Mouse (Mus musculus): Measurements from ENCODE around the gene Odf3b.

Odf3b gene

GRCm38 (mm10) chr15:89374801-89375534, 4.1 kb downstream of the Odf3b start:
- no peak for DNase-seq (ENCODE audit: low spot score in 2 of 2)

GRCm38 (mm10) chr15:89374340-89374739, 4.7 kb downstream of the Odf3b start:
- no peak for DNase-seq (ENCODE audit: low spot score in 2 of 2)

GRCm38 (mm10) chr15:89373762-89374248, 5.3 kb downstream of the Odf3b start, which contains the start of gene Sco2:
Gene Sco2, minus strand, starts transcription at chr15:89373846.
- DNase-seq (ENCODE audit: low spot score in 2 of 2), result peak; percentile 96 to 97

- peak; percentile 88 to 94 for DNase-seq (ENCODE audit: low spot score in 2 of 2)
Measured at GRCm38 (mm10) chr15:89373027-89373761, 5.9 kb downstream of the Odf3b start.

GRCm38 (mm10) chr15:89372536-89372935, 6.5 kb downstream of the Odf3b start:
- DNase-seq (ENCODE audit: low spot score in 2 of 2), result peak in 1 of 2 experiments; percentile 16

GRCm38 (mm10) chr15:89372068-89372467, 7.0 kb downstream of the Odf3b start:
- DNase-seq (ENCODE audit: low spot score in 2 of 2), result peak in 1 of 2 experiments; percentile 7

- DNase-seq (ENCODE audit: low spot score in 2 of 2), result no peak
Measured at GRCm38 (mm10) chr15:89365141-89365551, 13.9 kb downstream of the Odf3b start.

- no peak for DNase-seq (ENCODE audit: low spot score in 2 of 2)
Measured at GRCm38 (mm10) chr15:89363051-89363450, 16.0 kb downstream of the Odf3b start.

- no peak for DNase-seq (ENCODE audit: low spot score in 2 of 2)
Measured at GRCm38 (mm10) chr15:89358784-89359183, 20.3 kb downstream of the Odf3b start.

- DNase-seq (ENCODE audit: low spot score in 2 of 2), result peak; percentile 53 to 87
Measured at GRCm38 (mm10) chr15:89356372-89356771, 22.7 kb downstream of the Odf3b start.

- DNase-seq (ENCODE audit: low spot score in 2 of 2), result peak; percentile 97 to 98
Measured at GRCm38 (mm10) chr15:89355241-89356187, 23.6 kb downstream of the Odf3b start, which contains the start of the genes Lmf2 and Ncaph2. Gene Lmf2, minus strand, starts transcription at chr15:89355659. Gene Ncaph2, plus strand, starts transcription at chr15:89355719.

- DNase-seq (ENCODE audit: low spot score in 2 of 2), result no peak
Measured at GRCm38 (mm10) chr15:89354455-89354854, 24.6 kb downstream of the Odf3b start.

- no peak for DNase-seq (ENCODE audit: low spot score in 2 of 2)
Measured at GRCm38 (mm10) chr15:89353837-89354236, 25.2 kb downstream of the Odf3b start.

GRCm38 (mm10) chr15:89352795-89353194, 26.3 kb downstream of the Odf3b start:
- no peak for DNase-seq (ENCODE audit: low spot score in 2 of 2)

GRCm38 (mm10) chr15:89352054-89352453, 27.0 kb downstream of the Odf3b start:
- no peak for DNase-seq (ENCODE audit: low spot score in 2 of 2)

GRCm38 (mm10) chr15:89351302-89351701, 27.8 kb downstream of the Odf3b start:
- no peak for DNase-seq (ENCODE audit: low spot score in 2 of 2)

GRCm38 (mm10) chr15:89350447-89350846, 28.6 kb downstream of the Odf3b start:
- no peak for DNase-seq (ENCODE audit: low spot score in 2 of 2)

GRCm38 (mm10) chr15:89343325-89343724, 35.8 kb downstream of the Odf3b start:
- no peak for DNase-seq (ENCODE audit: low spot score in 2 of 2)

- no peak for DNase-seq (ENCODE audit: low spot score in 2 of 2)
Measured at GRCm38 (mm10) chr15:89341678-89342077, 37.4 kb downstream of the Odf3b start.

- DNase-seq (ENCODE audit: low spot score in 2 of 2), result no peak
Measured at GRCm38 (mm10) chr15:89340136-89340535, 38.9 kb downstream of the Odf3b start.

- no peak for DNase-seq (ENCODE audit: low spot score in 2 of 2)
Measured at GRCm38 (mm10) chr15:89339696-89340095, 39.4 kb downstream of the Odf3b start.
